Mouse (Mus musculus) Patski (cell line): ENCODE data around the gene Arhgap30. TPM values are rescaled to one million over a fixed set of nuclear protein-coding genes. Genes with fewer than 3 reads are reported as not detected.

Experiments
- ATAC-seq: fragments of 100-300 bp; one replicate; pipeline ENCODE4 v1.8.0; 2021
- CTCF ChIA-PET: fragments of 350-600 bp; sonication (Branson Sonifier 250); formaldehyde crosslinking; loops from one replicate; lab custom pipeline; 2022; ENCODE audit warnings: inconsistent platforms; lab: Charles Lee
- POLR2A ChIA-PET: fragments of 350-600 bp; sonication (Branson Sonifier 250); formaldehyde crosslinking; loops from one replicate; lab custom pipeline; 2022; ENCODE audit warnings: antibody characterized with exemption, inconsistent platforms; lab: Charles Lee
- DNase-seq: peaks from one replicate; pipeline ENCODE4 v3.0.0-alpha.2; 2011; ENCODE audit warnings: low read depth, low spot score
- H3K27me3 ChIP-seq: fragments of 371-371 bp; one replicate; pipeline ENCODE4 v1.5.1; 2021
- CTCF ChIP-seq: fragments of 100-300 bp; IDR thresholded peaks from one replicate; pipeline ENCODE4 v1.5.1; 2021
- in situ Hi-C: fragments of 300-500 bp; cut with MboI; formaldehyde crosslinking; loops from 3 replicates; pipeline ENCODE4 v1.11.1; 2018; ENCODE audit warnings: low pct_unique_long_range_greater_than_20kb, mixed read lengths
- polyA plus RNA-seq: library from polyadenylated mRNA; unstranded; gene quantifications from one replicate; pipeline ENCODE4 v1.2.3, GENCODE M21; 2021

The Arhgap30 gene
- polyA plus RNA-seq, 1 experiment from 2014 or later: not detected

DNA sequence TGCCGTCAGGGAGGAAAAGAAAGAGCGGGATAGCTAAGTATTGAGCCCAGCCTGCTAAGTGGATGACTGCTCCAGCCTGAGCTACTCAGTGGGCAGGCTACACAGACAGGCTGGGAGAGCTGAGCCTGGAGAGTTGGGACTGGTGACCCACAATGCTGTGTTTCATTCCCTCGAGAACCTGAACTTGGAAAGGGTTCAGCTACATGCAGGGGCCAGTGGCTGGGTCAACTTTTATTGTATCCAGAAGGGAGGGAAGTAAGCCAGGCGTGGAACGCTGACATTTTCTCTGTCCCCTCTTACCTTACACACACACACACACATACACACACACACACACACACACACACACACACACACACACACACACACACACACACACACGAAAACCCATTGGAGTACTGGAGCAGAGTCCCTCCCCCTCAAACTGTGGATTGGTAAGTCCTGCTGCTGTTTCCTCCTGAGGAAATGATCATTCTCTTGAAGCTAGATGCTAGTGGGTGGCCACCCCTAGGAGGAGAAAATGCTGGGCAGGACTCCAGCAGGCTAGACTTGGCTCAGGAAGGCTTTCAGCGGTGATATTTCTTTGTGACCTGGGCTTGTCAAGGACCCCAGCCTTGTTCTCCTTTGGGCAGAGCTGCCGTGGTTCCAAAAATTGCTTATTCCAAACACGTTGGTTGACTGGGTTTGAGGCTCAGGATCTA is 51.4 kb downstream of the Arhgap30 start:
- no peak for TF ChIP-seq CTCF
- in situ Hi-C loops: no loop called here
- DNase-seq (no peak), ATAC-seq (no peak)
- no peaks in the 10 kb centered on the region for H3K27me3 ChIP-seq
- ChIA-PET POLR2A (interaction anchor here (0.7 to 1.9 kb wide), 4 partner anchors 15 to 197 kb away, joined by 3 to 5 read pairs (median 4); no protein-coding TSS in a partner anchor), CTCF (interaction anchor here (1.1 to 3.2 kb wide), 3 partner anchors 26 to 59 kb away, joined by 3 to 10 read pairs (median 3); no protein-coding TSS in a partner anchor)

DNA sequence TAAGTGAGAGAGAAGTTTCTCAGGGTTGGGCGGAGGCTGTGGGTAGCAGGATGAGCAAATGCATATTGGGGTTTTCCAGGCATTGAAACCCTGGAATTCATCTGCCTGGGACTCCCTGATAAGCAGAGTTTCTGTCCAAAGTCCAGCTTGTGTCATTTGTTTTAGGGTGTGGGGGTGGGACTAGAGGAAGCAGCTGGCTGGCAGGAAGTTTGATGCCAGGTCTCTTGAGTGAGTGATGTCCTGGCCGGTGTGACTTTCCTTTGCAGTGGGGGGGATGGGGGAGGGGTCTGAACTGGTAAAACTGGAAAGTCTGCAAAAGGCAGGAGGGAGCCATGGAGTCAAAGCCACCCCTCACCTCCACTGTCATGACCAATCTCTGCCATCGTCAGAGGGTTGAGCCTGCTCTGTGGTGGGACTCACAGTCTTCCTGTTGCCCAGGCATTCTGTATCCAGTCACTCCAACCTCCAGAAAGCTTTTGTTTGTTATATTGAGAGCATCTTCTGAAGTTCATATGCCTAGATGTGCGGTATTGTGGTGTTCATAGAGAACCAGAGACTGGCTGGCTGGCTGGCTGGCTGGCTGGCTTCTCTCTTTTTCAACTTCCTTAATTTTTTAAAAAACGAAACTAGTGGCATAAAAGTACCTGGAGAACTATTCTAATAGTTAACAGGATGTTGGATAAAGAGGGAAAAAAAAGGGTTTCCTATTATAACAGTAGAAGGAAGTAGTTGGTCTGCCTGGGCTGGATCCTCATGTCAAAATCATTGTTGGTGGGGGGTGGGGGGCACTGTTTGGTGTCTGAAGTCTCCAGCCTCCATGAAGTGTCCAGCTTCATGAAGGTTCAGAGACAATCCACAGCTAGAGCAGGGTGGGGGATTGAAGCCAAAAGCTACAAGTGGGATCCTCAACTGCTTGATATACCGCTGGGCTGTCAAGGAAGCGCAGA is 53.0 kb downstream of the Arhgap30 start:
- DNase-seq: no peak
- no peak for TF ChIP-seq CTCF
- ATAC-seq: no peak
- no peaks in the 10 kb centered on the region for H3K27me3 ChIP-seq
- POLR2A ChIA-PET: interaction anchor here (0.6 kb wide), 1 partner anchor 16 kb away, joined by 3 read pairs; no protein-coding TSS in a partner anchor
- in situ Hi-C loops: no loop called here
- CTCF ChIA-PET: interaction anchor here (0.9 to 3.2 kb wide), 3 partner anchors 28 to 31 kb away, joined by 4 to 10 read pairs (median 4); partner anchors contain the start of gene Usf1

DNA sequence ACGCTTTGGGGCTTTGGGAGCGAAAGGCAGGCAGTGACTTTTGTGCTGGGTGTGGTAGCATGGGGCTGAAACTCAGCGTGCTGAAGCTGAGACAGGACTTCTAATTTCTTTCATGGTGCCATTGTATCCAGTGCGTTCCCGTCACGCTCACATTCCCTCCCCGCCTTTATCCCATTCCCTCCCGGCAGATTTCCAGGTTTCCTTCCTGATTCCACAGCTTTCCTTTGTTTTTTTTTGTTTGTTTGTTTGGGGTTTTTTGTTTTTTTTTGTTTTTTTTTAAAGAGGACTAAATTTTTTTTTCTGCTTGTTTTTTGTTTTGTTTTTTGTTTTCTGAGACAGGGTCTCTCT is 53.6 kb downstream of the Arhgap30 start:
- in situ Hi-C loops: no loop called here
- no peak for TF ChIP-seq CTCF
- DNase-seq: no peak
- ChIA-PET CTCF (interaction anchor here (0.9 to 1.1 kb wide), 2 partner anchors 28 to 31 kb away, joined by 4 read pairs; partner anchors contain the start of gene Usf1), POLR2A (no interaction called here)
- H3K27me3 ChIP-seq: no peaks in the 10 kb centered on the region
- ATAC-seq: no peak

DNA sequence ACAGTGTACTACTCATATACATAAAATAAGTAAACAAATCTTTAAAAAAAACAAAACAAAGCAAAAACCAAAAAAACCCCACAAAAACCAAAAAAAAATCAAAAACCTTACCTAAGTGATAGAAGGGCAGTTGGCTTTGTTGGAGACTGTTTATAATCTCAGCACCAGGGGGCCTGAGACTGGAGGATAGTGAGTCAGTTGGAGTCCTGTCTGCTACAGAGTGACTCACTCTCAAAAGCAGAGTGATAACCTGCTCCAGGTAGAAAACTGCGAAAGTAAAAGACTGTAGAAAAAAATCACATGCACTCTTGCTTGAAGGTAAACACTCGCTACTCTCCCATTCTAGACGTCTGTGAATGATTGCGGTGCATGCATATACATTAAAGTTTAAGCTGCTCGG is 56.3 kb downstream of the Arhgap30 start:
- ChIA-PET CTCF (no interaction called here), POLR2A (no interaction called here)
- no peak for DNase-seq
- no peaks in the 10 kb centered on the region for H3K27me3 ChIP-seq
- no peak for TF ChIP-seq CTCF
- in situ Hi-C loops: no loop called here
- peak; percentile 71 for ATAC-seq

DNA sequence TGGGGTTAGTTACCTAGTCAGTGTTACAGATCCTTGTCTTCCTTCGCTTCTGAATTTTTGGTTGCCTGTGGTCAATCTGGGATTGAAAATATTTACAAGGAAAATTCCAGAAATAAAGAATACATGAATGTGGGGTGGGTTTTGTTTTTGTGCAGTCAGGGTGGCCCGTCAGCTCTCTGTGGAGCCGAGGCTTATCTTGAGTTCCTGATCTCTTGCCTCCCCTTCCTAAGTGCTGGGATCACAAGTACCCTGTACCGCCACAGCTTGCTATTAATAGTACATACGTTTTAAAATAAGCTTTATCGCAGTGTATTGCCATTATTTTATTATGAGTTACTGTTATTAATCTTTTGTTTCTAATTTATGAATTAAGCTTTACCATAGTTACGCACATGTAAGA is 58.1 kb downstream of the Arhgap30 start:
- ChIA-PET POLR2A (no interaction called here), CTCF (interaction anchor here (1.3 to 1.8 kb wide), 2 partner anchors 13 to 23 kb away, joined by 4 to 7 read pairs; no protein-coding TSS in a partner anchor)
- ATAC-seq (no peak), DNase-seq (no peak)
- no peak for TF ChIP-seq CTCF
- no peaks in the 10 kb centered on the region for H3K27me3 ChIP-seq
- in situ Hi-C loops: no loop called here

DNA sequence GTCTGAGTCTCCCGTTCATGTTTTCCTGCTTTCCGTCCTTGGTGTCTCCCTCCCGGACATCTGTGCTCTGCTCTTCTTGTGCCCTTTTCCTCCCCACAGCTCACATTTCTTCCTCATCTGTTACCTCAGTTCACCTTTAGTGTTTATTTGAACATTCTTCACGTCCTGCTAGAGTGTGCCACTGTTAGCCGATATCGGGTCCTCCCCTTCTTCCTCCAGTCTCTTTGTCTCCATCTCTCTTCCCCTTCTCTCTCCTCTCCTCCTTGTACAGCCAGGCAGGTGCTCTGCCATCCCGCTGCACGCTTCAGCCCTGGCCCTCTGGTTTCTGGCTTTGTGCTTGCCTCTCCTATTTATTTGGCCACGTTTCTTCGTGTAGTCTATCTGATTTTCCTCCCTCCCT is 58.9 kb downstream of the Arhgap30 start:
- DNase-seq (no peak), ATAC-seq (no peak)
- ChIA-PET POLR2A (no interaction called here), CTCF (no interaction called here)
- TF ChIP-seq CTCF: no peak
- no peaks in the 10 kb centered on the region for H3K27me3 ChIP-seq
- in situ Hi-C loops: no loop called here

DNA sequence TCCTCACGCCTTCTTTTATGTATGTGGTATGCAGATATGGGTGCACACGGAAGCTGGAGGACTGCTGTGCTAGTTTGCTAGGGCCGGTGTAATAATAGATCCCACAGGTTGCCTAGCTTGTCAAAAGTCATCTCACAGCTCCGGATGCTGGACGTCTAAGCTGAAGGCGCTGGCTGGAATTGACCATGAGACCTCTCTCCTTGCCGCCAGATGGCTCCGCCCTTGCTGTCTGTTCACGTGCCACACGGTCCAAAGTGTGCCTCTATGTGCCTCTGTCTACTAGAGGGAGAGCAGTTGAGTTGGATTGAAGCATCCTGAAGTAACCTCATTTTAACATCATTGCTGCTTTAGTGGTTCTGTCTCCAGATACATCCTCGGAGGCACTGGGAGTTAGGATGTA is 61.3 kb downstream of the Arhgap30 start:
- DNase-seq (no peak), ATAC-seq (no peak)
- TF ChIP-seq CTCF: no peak
- in situ Hi-C loops: no loop called here
- H3K27me3 ChIP-seq: no peaks in the 10 kb centered on the region
- POLR2A ChIA-PET: no interaction called here
- CTCF ChIA-PET: interaction anchor here (1.6 kb wide), 1 partner anchor 41 kb away, joined by 3 read pairs; no protein-coding TSS in a partner anchor

DNA sequence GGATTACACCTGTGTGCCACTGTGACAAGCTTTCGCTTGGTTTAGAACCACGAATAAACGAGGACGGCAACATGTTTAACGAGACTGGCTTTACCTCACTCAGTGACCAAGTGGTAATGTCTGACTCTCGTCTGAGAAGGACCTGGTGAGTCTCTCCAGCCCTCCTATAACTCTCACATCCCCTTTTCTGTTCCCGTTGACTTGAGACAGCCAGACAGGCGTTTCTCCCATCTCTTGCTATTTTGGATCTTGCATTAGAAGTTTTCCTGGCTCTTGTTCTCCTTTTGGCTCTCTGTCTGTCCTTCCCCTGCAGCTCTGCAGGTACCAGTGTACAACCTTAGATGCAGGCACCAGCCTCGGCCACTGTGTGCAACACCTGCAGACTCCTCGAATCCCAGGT is 62.2 kb downstream of the Arhgap30 start:
- ATAC-seq (no peak), DNase-seq (no peak)
- no peaks in the 10 kb centered on the region for H3K27me3 ChIP-seq
- no peak for TF ChIP-seq CTCF
- POLR2A ChIA-PET: no interaction called here
- CTCF ChIA-PET: interaction anchor here (1.6 kb wide), 1 partner anchor 42 kb away, joined by 3 read pairs; no protein-coding TSS in a partner anchor
- in situ Hi-C loops: no loop called here

DNA sequence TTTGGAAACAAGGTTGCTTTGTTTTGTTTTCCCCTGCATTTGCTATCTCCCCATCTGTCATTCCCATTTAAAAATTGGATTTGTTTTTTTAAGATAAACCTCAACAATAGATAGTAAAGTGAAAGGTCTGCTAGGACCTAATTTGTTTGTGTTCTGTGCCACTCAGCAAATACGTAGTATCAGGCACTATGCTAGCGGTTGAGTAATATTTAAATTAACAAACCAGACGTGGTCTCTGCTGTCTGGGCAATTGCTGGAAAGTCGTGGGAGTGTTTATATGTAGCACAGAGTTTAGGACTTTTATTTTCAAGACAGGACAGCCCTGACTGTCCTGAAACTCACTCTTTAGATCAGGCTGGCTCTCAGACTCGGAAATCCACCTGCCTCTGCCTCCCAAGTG is 63.8 kb downstream of the Arhgap30 start:
- DNase-seq (no peak), ATAC-seq (no peak)
- H3K27me3 ChIP-seq: no peaks in the 10 kb centered on the region
- ChIA-PET POLR2A (no interaction called here), CTCF (no interaction called here)
- in situ Hi-C loops: no loop called here
- TF ChIP-seq CTCF: no peak

DNA sequence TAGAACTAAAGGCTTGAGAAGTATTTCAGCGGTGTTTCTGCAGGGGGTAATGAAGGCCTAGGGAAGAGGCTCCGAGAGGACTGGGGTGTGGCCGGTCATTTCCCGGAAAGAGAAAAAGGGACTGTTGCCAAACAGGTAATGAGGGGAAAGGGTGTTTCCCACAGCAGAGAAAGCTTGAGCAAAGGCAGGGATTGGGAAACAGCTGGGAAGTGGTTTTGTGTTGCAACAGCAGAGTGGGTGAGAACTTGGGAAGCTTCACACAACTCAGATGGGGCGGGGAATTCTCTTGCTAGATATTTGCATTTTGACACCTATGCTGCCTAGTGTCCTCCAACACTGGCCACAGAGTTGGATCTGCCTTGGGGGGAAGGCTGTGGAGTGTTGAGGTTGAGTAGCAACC is 64.2 kb downstream of the Arhgap30 start:
- ATAC-seq (no peak), DNase-seq (no peak)
- ChIA-PET CTCF (no interaction called here), POLR2A (no interaction called here)
- in situ Hi-C loops: no loop called here
- no peak for TF ChIP-seq CTCF
- H3K27me3 ChIP-seq: no peaks in the 10 kb centered on the region
